Mouse (Mus musculus): ENCODE measurements at regions not wholly inside any gene's neighbourhood (a gene's known extent, or its start where the extent isn't known, plus 50 kb on each side); places are given as distances from the start of the nearest gene placed in this dataset.

- no peak for DNase-seq
Observed at GRCm38 (mm10) chr2:114843696-114844388, 189.1 kb upstream of the Dph6 start.

GRCm38 (mm10) chr2:114844389-114844771 lies 189.6 kb upstream of the Dph6 start:
- DNase-seq, result no peak

GRCm38 (mm10) chr2:114848439-114848838 lies 193.7 kb upstream of the Dph6 start:
- DNase-seq, result no peak

- DNase-seq, result no peak
Observed at GRCm38 (mm10) chr2:114848914-114849313, 194.2 kb upstream of the Dph6 start.

- peak; percentile 90 for DNase-seq
Observed at GRCm38 (mm10) chr2:114853715-114854530, 199.2 kb upstream of the Dph6 start.

- no peak for DNase-seq
Observed at GRCm38 (mm10) chr2:114872272-114872671, 217.5 kb upstream of the Dph6 start.

- no peak for DNase-seq
Observed at GRCm38 (mm10) chr2:114873090-114873489, 218.3 kb upstream of the Dph6 start.

GRCm38 (mm10) chr2:114879084-114879483 lies 224.3 kb upstream of the Dph6 start:
- DNase-seq, result no peak

GRCm38 (mm10) chr2:114879784-114880183 lies 225.0 kb upstream of the Dph6 start:
- DNase-seq, result no peak

- no peak for DNase-seq
Observed at GRCm38 (mm10) chr2:114885734-114886260, 231.0 kb upstream of the Dph6 start.

- DNase-seq, result no peak
Observed at GRCm38 (mm10) chr2:114898812-114899211, 244.0 kb upstream of the Dph6 start.

GRCm38 (mm10) chr2:114911845-114912500 lies 257.2 kb upstream of the Dph6 start:
- DNase-seq, result no peak

- DNase-seq, result peak; percentile 43
Observed at GRCm38 (mm10) chr2:114915025-114915690, 260.4 kb upstream of the Dph6 start.

GRCm38 (mm10) chr2:114918420-114919332 lies 263.9 kb upstream of the Dph6 start:
- no peak for DNase-seq

GRCm38 (mm10) chr2:114923911-114924310 lies 269.1 kb upstream of the Dph6 start:
- DNase-seq, result no peak

- no peak for DNase-seq
Observed at GRCm38 (mm10) chr2:114935436-114935835, 280.7 kb upstream of the Dph6 start.

GRCm38 (mm10) chr2:114938416-114939147 lies 283.8 kb upstream of the Dph6 start:
- DNase-seq, result peak; percentile 28

GRCm38 (mm10) chr2:114966111-114966510 lies 311.3 kb upstream of the Dph6 start:
- no peak for DNase-seq

GRCm38 (mm10) chr2:114968651-114969050 lies 313.9 kb upstream of the Dph6 start:
- no peak for DNase-seq

GRCm38 (mm10) chr2:114993419-114993818 lies 338.7 kb upstream of the Dph6 start:
- DNase-seq, result no peak

- no peak for DNase-seq
Observed at GRCm38 (mm10) chr2:114993882-114994281, 339.1 kb upstream of the Dph6 start.
